Mouse (Mus musculus) forebrain, embryonic 14.5 days (tissue): ENCODE measurements around the gene Gm45713. TPM values are rescaled to one million over a fixed set of nuclear protein-coding genes. Genes with fewer than 3 reads are reported as not detected.
A peak's percentile ranks its signal among the peaks of the same experiment; 100 is the strongest.

Source experiments
- ATAC-seq: fragments of 200-750 bp; cut with Nextera tagmentation; 2 replicates; pipeline ENCODE4 v1.8.0; 2017; ENCODE audit warnings: mild to moderate bottlenecking, moderate library complexity
- DNase-seq: peaks from one replicate; pipeline ENCODE4 v3.0.0-alpha.2; 2015; ENCODE audit warnings: low spot score
- H3K27ac ChIP-seq: fragments of 300-500 bp; sonication (generic); 2 replicates; pipeline ENCODE4 v1.5.1; 2014; ENCODE audit warnings: low read depth, mild to moderate bottlenecking, control low read depth, low read length, moderate library complexity
- H3K27me3 ChIP-seq: fragments of 300-500 bp; sonication (generic); replicated peaks from 2 replicates; pipeline ENCODE4 v1.6.1; 2014; ENCODE audit warnings: low read length, control low read depth, mixed read lengths; ENCODE audit not compliant: control insufficient read depth, insufficient read depth
- H3K36me3 ChIP-seq: fragments of 300-500 bp; sonication (generic); 2 replicates; pipeline ENCODE4 v1.6.1; 2014; ENCODE audit warnings: low read length, control low read depth; ENCODE audit not compliant: control insufficient read depth, insufficient read depth
- H3K4me1 ChIP-seq: fragments of 300-500 bp; sonication (generic); 2 replicates; pipeline ENCODE4 v1.6.1; 2014; ENCODE audit warnings: antibody characterized with exemption, low read length, control low read depth; ENCODE audit not compliant: control insufficient read depth, insufficient read depth
- H3K4me2 ChIP-seq: fragments of 300-500 bp; sonication (generic); 2 replicates; pipeline ENCODE4 v1.6.1; 2014; ENCODE audit warnings: mild to moderate bottlenecking, control low read depth, low read length
- H3K4me3 ChIP-seq: fragments of 300-500 bp; sonication (generic); 2 replicates; pipeline ENCODE4 v1.5.1; 2014; ENCODE audit warnings: low read depth, low read length, control low read depth
- H3K9ac ChIP-seq: fragments of 300-500 bp; sonication (generic); 2 replicates; pipeline ENCODE4 v1.6.1; 2014; ENCODE audit warnings: mild to moderate bottlenecking, low read length, control low read depth, moderate library complexity
- H3K9me3 ChIP-seq: fragments of 300-500 bp; sonication (generic); replicated peaks from 2 replicates; pipeline ENCODE4 v1.6.1; 2016; ENCODE audit warnings: low read length, control low read depth, mixed read lengths; ENCODE audit not compliant: control insufficient read depth
- WGBS: fragments of 180-500 bp; shearing (Covaris S2); extraction: QIAGEN DNeasy Blood & Tissue Kit; methylation state at CpG from one replicate; pipeline ENCODE4 v1.1.7; 2014; 5-methylcytosine and 5-hydroxymethylcytosine counted together
- polyA plus RNA-seq: library from polyadenylated mRNA; unstranded; fragments of >200 nt; fragmentation: Nextera tagmentation; extraction: Ambion mirVana; gene quantifications from 2 replicates; pipeline ENCODE4 v1.2.1, GENCODE M21; 2014

Gm45713 gene
- 0.22 and 0.88 TPM in 2 replicates for polyA plus RNA-seq

GRCm38 (mm10) chr7:45135993-45136567 lies at the start of gene Gm45713, which contains the start of gene Flt3l:
TSS of gene Gm45713 (minus strand) at chr7:45136231.
TSS of gene Flt3l (minus strand) at chr7:45136432.
- DNase-seq (peak; percentile 89), ATAC-seq (peak; percentile 90)
- 4% methylated on average over 29 of the region's 29 CpGs for WGBS
- peaks cover 3% of the 10 kb centered on the region; the same call in 1 of the 2 replicates for H3K9me3 ChIP-seq
- no peaks in the 10 kb centered on the region for H3K27me3 ChIP-seq
- H3K4me2 ChIP-seq: peak within 1 kb of the TSS; percentile 61
- H3K27ac ChIP-seq: no peak within 1 kb of the TSS
- H3K36me3 ChIP-seq: no peaks in the 10 kb centered on the region
- H3K9ac ChIP-seq: peak within 1 kb of the TSS; percentile 62
- H3K4me1 ChIP-seq: 0 out of 2 replicates have a peak, but pooled peaks cover 3% of the 10 kb centered on the region
- peak within 1 kb of the TSS; percentile 36 for H3K4me3 ChIP-seq

DNA sequence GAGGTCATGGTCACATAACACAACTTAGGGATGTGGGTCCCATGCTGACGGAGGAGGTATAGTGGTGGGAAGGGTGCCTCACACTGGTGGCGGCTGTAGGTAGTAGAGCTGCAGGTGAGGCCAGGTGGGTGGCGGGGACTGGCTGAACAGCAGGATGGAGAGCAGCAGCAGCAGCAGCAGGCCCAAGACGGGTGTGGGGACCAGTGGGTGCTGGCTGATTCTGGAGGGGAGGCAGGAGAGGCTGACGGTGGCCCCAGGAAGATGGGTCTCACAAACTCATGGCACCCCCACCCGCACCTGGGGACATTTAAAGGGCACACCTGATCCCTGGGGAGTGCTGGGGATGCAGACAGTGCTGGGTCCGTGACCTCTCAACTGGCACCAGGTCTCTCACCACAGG lies 47.6 kb upstream of the Gm45713 start:
- no peak for DNase-seq
- no peak overlapping the region for H3K4me3 ChIP-seq
- 58% methylated on average over 7 of the region's 7 CpGs for WGBS

DNA sequence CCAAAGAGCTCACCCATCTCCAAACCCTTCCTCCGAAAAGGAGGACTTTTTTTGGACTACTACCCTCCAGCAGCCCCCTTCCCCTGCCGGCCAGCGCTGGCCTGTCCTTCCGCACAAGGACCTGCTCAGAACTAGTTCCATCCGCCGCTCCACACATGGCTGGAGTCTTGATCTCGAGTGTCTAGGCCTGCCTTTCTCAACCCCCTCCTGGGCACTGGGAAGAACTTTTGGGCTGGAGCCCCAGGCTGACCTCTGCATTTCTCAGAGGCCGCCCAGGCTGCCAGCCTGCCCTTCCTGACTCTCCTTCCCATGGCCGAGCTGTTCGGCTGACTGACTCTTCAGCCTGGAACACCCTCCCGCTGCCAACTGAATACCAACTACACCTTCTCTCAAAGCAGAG lies 46.6 kb upstream of the Gm45713 start:
- Histone ChIP-seq H3K4me2 (peak overlapping the region; percentile 50), H3K9me3 (no peaks in the 10 kb centered on the region), H3K4me3 (peak overlapping the region; percentile 19), H3K27me3 (peaks cover 71% of the 10 kb centered on the region), H3K4me1 (peaks cover 7% of the 10 kb centered on the region; the same call in 1 of the 2 replicates), H3K36me3 (no peaks in the 10 kb centered on the region), H3K27ac (no peak overlapping the region), H3K9ac (peak overlapping the region; percentile 26; the same call in 1 of the 2 replicates)
- ATAC-seq (0 out of 2 replicates have a peak, but pooled peaks have one; percentile 26), DNase-seq (no peak)
- WGBS: 19% methylated on average over 11 of the region's 11 CpGs

More for the DNA sequence above, 47.6 kb upstream of the Gm45713 start:
- no peak for ATAC-seq
- Histone ChIP-seq H3K9ac (no peak overlapping the region), H3K36me3 (no peaks in the 10 kb centered on the region), H3K27me3 (peaks cover 62% of the 10 kb centered on the region), H3K4me1 (peaks cover 7% of the 10 kb centered on the region; the same call in 1 of the 2 replicates), H3K27ac (no peak overlapping the region), H3K4me2 (no peak overlapping the region), H3K9me3 (no peaks in the 10 kb centered on the region)

GRCm38 (mm10) chr7:45182199-45182601 lies 46.2 kb upstream of the Gm45713 start:
- Histone ChIP-seq H3K9me3 (no peaks in the 10 kb centered on the region), H3K27ac (no peak overlapping the region), H3K9ac (peak overlapping the region; percentile 26; the same call in 1 of the 2 replicates), H3K36me3 (no peaks in the 10 kb centered on the region), H3K4me1 (peaks cover 7% of the 10 kb centered on the region; the same call in 1 of the 2 replicates), H3K4me3 (peak overlapping the region; percentile 19), H3K4me2 (peak overlapping the region; percentile 50), H3K27me3 (peaks cover 75% of the 10 kb centered on the region)
- DNase-seq (peak; percentile 93), ATAC-seq (peak; percentile 94)
- under 1% methylated on average over 34 of the region's 34 CpGs for WGBS

DNA sequence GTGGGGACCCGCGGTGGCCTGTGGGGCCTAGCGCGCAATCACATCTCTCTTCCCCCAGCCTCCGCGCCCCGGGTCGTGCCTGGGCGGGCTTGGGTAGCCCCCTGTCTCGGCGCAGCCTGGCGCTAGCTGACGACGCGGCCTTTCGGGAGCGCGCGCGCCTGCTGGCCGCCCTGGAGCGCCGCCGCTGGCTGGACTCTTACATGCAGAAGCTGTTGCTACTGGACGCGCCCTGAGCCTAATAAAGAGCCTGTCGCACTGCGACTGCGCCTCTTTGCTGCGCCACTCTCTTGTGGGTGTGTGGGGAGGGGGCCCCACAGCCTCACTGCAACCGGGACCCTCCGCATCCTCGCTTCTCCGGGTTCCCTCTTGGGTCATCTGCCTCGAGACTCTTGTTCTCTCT lies 45.5 kb upstream of the Gm45713 start:
- Histone ChIP-seq H3K4me1 (peaks cover 7% of the 10 kb centered on the region; the same call in 1 of the 2 replicates), H3K4me2 (peak overlapping the region; percentile 50), H3K36me3 (no peaks in the 10 kb centered on the region), H3K4me3 (peak overlapping the region; percentile 6; the same call in 1 of the 2 replicates), H3K27me3 (peaks cover 81% of the 10 kb centered on the region), H3K9me3 (no peaks in the 10 kb centered on the region), H3K9ac (no peak overlapping the region), H3K27ac (no peak overlapping the region)
- 6% methylated on average over 24 of the region's 35 CpGs for WGBS
- DNase-seq (no peak), ATAC-seq (no peak; the same call in 1 of the 2 replicates)

- WGBS: 9% methylated on average over 20 of the region's 20 CpGs
- Histone ChIP-seq H3K9me3 (no peaks in the 10 kb centered on the region), H3K4me3 (peak within 1 kb of the TSS; percentile 19; the same call in 1 of the 2 replicates), H3K4me2 (peak within 1 kb of the TSS; percentile 50), H3K27ac (no peak within 1 kb of the TSS), H3K36me3 (no peaks in the 10 kb centered on the region), H3K27me3 (peaks cover 87% of the 10 kb centered on the region), H3K4me1 (peaks cover 7% of the 10 kb centered on the region; the same call in 1 of the 2 replicates), H3K9ac (no peak within 1 kb of the TSS)
- ATAC-seq: no peak
- DNase-seq: no peak
These were observed 45.0 kb upstream of the Gm45713 start, which contains the start of gene Pth2 for GRCm38 (mm10) chr7:45180896-45181477. TSS of gene Pth2 (plus strand) at chr7:45180995.

- 23% methylated on average over 7 of the region's 7 CpGs for WGBS
- Histone ChIP-seq H3K4me2 (no peak within 1 kb of the TSS), H3K27ac (no peak within 1 kb of the TSS), H3K4me3 (no peak within 1 kb of the TSS), H3K27me3 (peaks cover 98% of the 10 kb centered on the region), H3K36me3 (no peaks in the 10 kb centered on the region), H3K9me3 (no peaks in the 10 kb centered on the region), H3K9ac (no peak within 1 kb of the TSS), H3K4me1 (peaks cover 7% of the 10 kb centered on the region; the same call in 1 of the 2 replicates)
- ATAC-seq: no peak
- DNase-seq: no peak
These were observed 43.4 kb upstream of the Gm45713 start, which contains the start of gene Gfy for GRCm38 (mm10) chr7:45179469-45179868. TSS of gene Gfy (minus strand) at chr7:45179569.

DNA sequence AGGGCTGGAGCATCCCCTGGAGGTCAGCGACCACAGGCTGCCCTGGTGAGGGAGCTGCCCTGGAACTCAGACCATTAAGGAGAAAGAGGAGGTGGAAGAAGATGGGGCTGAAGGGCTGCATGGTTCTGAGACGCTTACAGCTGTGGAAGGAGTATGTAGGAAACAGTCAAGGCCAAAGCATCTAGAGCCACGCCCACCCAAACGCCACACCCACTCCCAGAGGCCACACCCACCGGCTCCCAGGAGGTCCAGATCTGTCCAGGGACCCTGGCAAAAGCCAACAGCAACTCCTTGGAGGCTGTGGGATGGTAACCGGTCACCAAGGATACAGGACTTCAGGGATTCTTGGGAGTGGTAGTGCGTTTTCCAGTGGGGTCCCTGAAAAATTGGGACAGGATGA lies 42.5 kb upstream of the Gm45713 start:
- WGBS: 22% methylated on average over 7 of the region's 7 CpGs
- Histone ChIP-seq H3K4me2 (no peak overlapping the region), H3K4me3 (no peak overlapping the region), H3K9me3 (no peaks in the 10 kb centered on the region), H3K9ac (no peak overlapping the region), H3K27me3 (peaks cover 96% of the 10 kb centered on the region), H3K4me1 (peaks cover 7% of the 10 kb centered on the region; the same call in 1 of the 2 replicates), H3K27ac (no peak overlapping the region), H3K36me3 (no peaks in the 10 kb centered on the region)
- DNase-seq (no peak), ATAC-seq (no peak)
